Mouse (Mus musculus) olfactory bulb, adult 2 months (tissue): ENCODE data around the gene Cks2.

Source experiments
- CTCF ChIP-seq: fragments of 200-500 bp; IDR thresholded peaks from 2 replicates; pipeline ENCODE4 v1.5.1; 2012; ENCODE audit warnings: low read depth, mild to moderate bottlenecking, low read length, moderate library complexity; ENCODE audit not compliant: insufficient read depth
- POLR2A ChIP-seq: fragments of 200-500 bp; IDR thresholded peaks from 2 replicates; pipeline ENCODE4 v1.6.1; 2012; ENCODE audit warnings: mild to moderate bottlenecking, low read depth, low read length, moderate library complexity; ENCODE audit not compliant: insufficient read depth

- TF ChIP-seq POLR2A, result no peak
- TF ChIP-seq CTCF, result no peak
These were observed 27.7 kb upstream of the Cks2 start for GRCm38 (mm10) chr13:51617306-51617705.
